ENCODE assay signal across 10 mouse cellular contexts in genomic region chr6:85501571-85502102, GRCm38 (mm10). TPM values are rescaled to one million over a fixed set of nuclear protein-coding genes. Genes with fewer than 3 reads are reported as not detected.
DNase-seq lines count a peak whose midpoint lies in the region; ATAC-seq and TF ChIP-seq lines count a peak whose summit lies in the region.
"Had no signal": no experiment of that assay in that cellular context is flagged by ENCODE, and none has a peak within 500 bp of the region (broad histone marks: within the 10 kb centered on the region; RNA-seq: fewer than 3 reads in every experiment).

No protein-coding gene starts in this region.

- H3K36me3 ChIP-seq in liver, embryonic 13.5 days, result no peaks in the 10 kb centered on the region
- H3K36me3 ChIP-seq in liver, postnatal 0 days (replicated peaks; ENCODE audit: insufficient read depth, low read length), result no peaks in the 10 kb centered on the region
- no peaks in the 10 kb centered on the region for H3K36me3 ChIP-seq in hindbrain, embryonic 14.5 days (replicated peaks; ENCODE audit: control insufficient read depth, insufficient read depth)
- H3K36me3 ChIP-seq in neural tube, embryonic 14.5 days (ENCODE audit: control insufficient read depth, insufficient read depth, low read length), result no peaks in the 10 kb centered on the region
- H3K36me3 ChIP-seq: liver, embryonic 15.5 days had no signal

- TF ChIP-seq CTCF in liver, postnatal 0 days (IDR thresholded peaks at IDR 0.05; ENCODE audit: low read depth), result no peak
- no peak for TF ChIP-seq CTCF in cortical plate, adult 2 months (IDR thresholded peaks at IDR 0.05; ENCODE audit: extremely low read depth, insufficient read depth, low read length)

- no peak for DNase-seq in liver, embryonic 13.5 days
- DNase-seq in liver, postnatal 0 days, result no peak
- no peak for DNase-seq in hindbrain, embryonic 14.5 days (ENCODE audit: low spot score)
- no peak for DNase-seq in Muller cell, postnatal 12 days (ENCODE audit: inconsistent ontology term)
- DNase-seq in layer of hippocampus, postnatal 14 days (ENCODE audit: low spot score in 2 of 2), result no peak
- DNase-seq in spleen, postnatal 14 days (ENCODE audit: low spot score in 2 of 2), result no peak

- TF ChIP-seq EP300 in liver, postnatal 0 days (IDR thresholded peaks at IDR 0.05; ENCODE audit: low read depth), result no peak

- no peak overlapping the region for H3K4me2 ChIP-seq in liver, embryonic 13.5 days
- H3K4me2 ChIP-seq in liver, postnatal 0 days (ENCODE audit: low read depth, low read length), result no peak overlapping the region
- H3K4me2 ChIP-seq in hindbrain, embryonic 14.5 days (replicated peaks), result peak overlapping the region; percentile 63
- peak overlapping the region; percentile 74 for H3K4me2 ChIP-seq in neural tube, embryonic 14.5 days (ENCODE audit: low read depth, low read length)

- peaks cover 10% of the 10 kb centered on the region for H3K4me1 ChIP-seq in liver, embryonic 13.5 days (replicated peaks)
- H3K4me1 ChIP-seq in liver, postnatal 0 days (ENCODE audit: insufficient read depth), result peaks cover 7% of the 10 kb centered on the region
- peaks cover 7% of the 10 kb centered on the region for H3K4me1 ChIP-seq in cortical plate, adult 2 months (ENCODE audit: control insufficient read depth, insufficient read depth, low read length)
- H3K4me1 ChIP-seq in hindbrain, embryonic 14.5 days (replicated peaks; ENCODE audit: control insufficient read depth, insufficient read depth, low read length), result peaks cover 4% of the 10 kb centered on the region; the same call in 1 of the 2 replicates
- H3K4me1 ChIP-seq in neural tube, embryonic 14.5 days (ENCODE audit: control insufficient read depth, insufficient read depth, low read length), result 0 out of 2 replicates have a peak, but pooled peaks cover 3% of the 10 kb centered on the region

- H3K27ac ChIP-seq in liver, embryonic 13.5 days, result no peak overlapping the region
- no peak overlapping the region for H3K27ac ChIP-seq in liver, postnatal 0 days (ENCODE audit: low read depth)
- peak overlapping the region; percentile 9; the same call in 1 of the 2 replicates for H3K27ac ChIP-seq in cortical plate, adult 2 months (ENCODE audit: insufficient read depth, low read length)
- H3K27ac ChIP-seq in hindbrain, embryonic 14.5 days, result peak overlapping the region; percentile 74
- H3K27ac ChIP-seq in neural tube, embryonic 14.5 days (ENCODE audit: low read depth, low read length), result peak overlapping the region; percentile 80; the same call in 1 of the 2 replicates
- H3K27ac ChIP-seq: liver, embryonic 15.5 days had no signal

- WGBS in liver, embryonic 13.5 days (ENCODE audit: insufficient replicate concordance), result 15% methylated on average over 6 of the region's 6 CpGs
- 11% methylated on average over 6 of the region's 6 CpGs for WGBS in liver, postnatal 0 days (ENCODE audit: insufficient replicate concordance)
- 5% methylated on average over 6 of the region's 6 CpGs for WGBS in hindbrain, embryonic 14.5 days
- 10% methylated on average over 6 of the region's 6 CpGs for WGBS in neural tube, embryonic 14.5 days

- no peak for ATAC-seq in liver, embryonic 13.5 days (ENCODE audit: low read depth)
- no peak for ATAC-seq in liver, postnatal 0 days
- ATAC-seq in hindbrain, embryonic 14.5 days (ENCODE audit: low FRiP score), result 0 out of 2 replicates have a peak, but pooled peaks have one; percentile 7
- ATAC-seq in neural tube, embryonic 14.5 days (ENCODE audit: low read depth), result peak; percentile 7; the same call in 1 of the 2 replicates

- peaks cover 50% of the 10 kb centered on the region for H3K27me3 ChIP-seq in liver, embryonic 13.5 days
- peaks cover 26% of the 10 kb centered on the region for H3K27me3 ChIP-seq in liver, postnatal 0 days (ENCODE audit: insufficient read depth, low read length)
- no peaks in the 10 kb centered on the region for H3K27me3 ChIP-seq in hindbrain, embryonic 14.5 days (ENCODE audit: control insufficient read depth, insufficient read depth, low read length)
- no peaks in the 10 kb centered on the region; the same call in 1 of the 2 replicates for H3K27me3 ChIP-seq in neural tube, embryonic 14.5 days (ENCODE audit: control insufficient read depth, insufficient read depth, low read length)

- TF ChIP-seq POLR2A in cortical plate, adult 2 months (IDR thresholded peaks at IDR 0.05; ENCODE audit: extremely low read depth, insufficient read depth, low read length), result no peak

- no peak overlapping the region for H3K9ac ChIP-seq in liver, embryonic 13.5 days
- no peak overlapping the region for H3K9ac ChIP-seq in liver, postnatal 0 days (replicated peaks)
- peak overlapping the region; percentile 87 for H3K9ac ChIP-seq in hindbrain, embryonic 14.5 days
- H3K9ac ChIP-seq in neural tube, embryonic 14.5 days (replicated peaks; ENCODE audit: low read depth, low read length), result peak overlapping the region; percentile 90; the same call in 1 of the 2 replicates
- H3K9ac ChIP-seq: liver, embryonic 15.5 days had no signal

- 0 out of 2 replicates have a peak overlapping the region, but pooled peaks have one; percentile 53 for H3K4me3 ChIP-seq in liver, embryonic 13.5 days (replicated peaks)
- H3K4me3 ChIP-seq in liver, postnatal 0 days (ENCODE audit: low read depth, low read length), result no peak overlapping the region
- H3K4me3 ChIP-seq in cortical plate, adult 2 months (ENCODE audit: insufficient read depth, low read length), result peak overlapping the region; percentile 83
- peak overlapping the region; percentile 82 for H3K4me3 ChIP-seq in hindbrain, embryonic 14.5 days (replicated peaks; ENCODE audit: low read length)
- H3K4me3 ChIP-seq in neural tube, embryonic 14.5 days (ENCODE audit: low read depth, low read length), result peak overlapping the region; percentile 89

- H3K9me3 ChIP-seq in liver, embryonic 13.5 days (replicated peaks), result no peaks in the 10 kb centered on the region
- no peaks in the 10 kb centered on the region for H3K9me3 ChIP-seq in liver, postnatal 0 days (ENCODE audit: low read length)
- no peaks in the 10 kb centered on the region for H3K9me3 ChIP-seq in hindbrain, embryonic 14.5 days (ENCODE audit: control insufficient read depth, low read length)
- H3K9me3 ChIP-seq in neural tube, embryonic 14.5 days (ENCODE audit: control insufficient read depth, low read length), result no peaks in the 10 kb centered on the region
- H3K9me3 ChIP-seq: liver, embryonic 15.5 days had no signal

RNA-seq across cellular contexts. Expression of gene Fbxo41, which starts 1.2 kb away (rescaled TPM):
- not detected in 2 replicates for polyA plus RNA-seq in liver, embryonic 13.5 days (2015; fragmentation: Nextera tagmentation; extraction: Ambion mirVana)
- polyA plus RNA-seq in liver, postnatal 0 days (2015; fragmentation: Nextera tagmentation; extraction: Ambion mirVana), result not detected in 2 replicates
- 57.6 and 61.5 TPM in 2 replicates for polyA plus RNA-seq in cortical plate, adult 2 months (2012; rRNA removed)
- polyA plus RNA-seq in hindbrain, embryonic 14.5 days (2014; fragmentation: Nextera tagmentation; extraction: Ambion mirVana), result 10.3 and 12.7 TPM in 2 replicates
- polyA plus RNA-seq in neural tube, embryonic 14.5 days (2014; fragmentation: Nextera tagmentation; extraction: Ambion mirVana), result 9.9 and 10.0 TPM in 2 replicates
- 10 to 100 TPM; 89.7 to 94.5 TPM for total RNA-seq in layer of hippocampus, postnatal 14 days (2021)
- polyA plus RNA-seq: heart, embryonic 14.5 days; liver, embryonic 15.5 days had no signal

RNA-seq across cellular contexts. Expression of gene Egr4, which starts 11.8 kb away (rescaled TPM):
- not detected in 2 replicates for polyA plus RNA-seq in liver, embryonic 13.5 days (2015; fragmentation: Nextera tagmentation; extraction: Ambion mirVana)
- not detected in 2 replicates for polyA plus RNA-seq in liver, postnatal 0 days (2015; fragmentation: Nextera tagmentation; extraction: Ambion mirVana)
- 30.9 and 47.9 TPM in 2 replicates for polyA plus RNA-seq in cortical plate, adult 2 months (2012; rRNA removed)
- 0.08 and 0.18 TPM in 2 replicates for polyA plus RNA-seq in hindbrain, embryonic 14.5 days (2014; fragmentation: Nextera tagmentation; extraction: Ambion mirVana)
- not detected in 2 replicates for polyA plus RNA-seq in neural tube, embryonic 14.5 days (2014; fragmentation: Nextera tagmentation; extraction: Ambion mirVana)
- total RNA-seq in layer of hippocampus, postnatal 14 days (2021), result 10 to 100 TPM; 26.5 to 32.0 TPM
- polyA plus RNA-seq: heart, embryonic 14.5 days; liver, embryonic 15.5 days had no signal

RNA-seq across cellular contexts. Expression of gene Pradc1, which starts 49.9 kb away (rescaled TPM):
- polyA plus RNA-seq in liver, embryonic 13.5 days (2015; fragmentation: Nextera tagmentation; extraction: Ambion mirVana), result 34.8 and 35.6 TPM in 2 replicates
- polyA plus RNA-seq in liver, postnatal 0 days (2015; fragmentation: Nextera tagmentation; extraction: Ambion mirVana), result 16.6 and 17.2 TPM in 2 replicates
- polyA plus RNA-seq in cortical plate, adult 2 months (2012; rRNA removed), result 44.0 and 47.4 TPM in 2 replicates
- polyA plus RNA-seq in hindbrain, embryonic 14.5 days (2014; fragmentation: Nextera tagmentation; extraction: Ambion mirVana), result 18.0 and 21.5 TPM in 2 replicates
- polyA plus RNA-seq in neural tube, embryonic 14.5 days (2014; fragmentation: Nextera tagmentation; extraction: Ambion mirVana), result 21.4 and 23.0 TPM in 2 replicates
- total RNA-seq in layer of hippocampus, postnatal 14 days (2021), result 10 to 100 TPM; 13.7 to 18.1 TPM

RNA-seq across cellular contexts. Expression of gene Cct7, which starts 50.3 kb away (rescaled TPM):
- 408 and 426 TPM in 2 replicates for polyA plus RNA-seq in liver, embryonic 13.5 days (2015; fragmentation: Nextera tagmentation; extraction: Ambion mirVana)
- polyA plus RNA-seq in liver, postnatal 0 days (2015; fragmentation: Nextera tagmentation; extraction: Ambion mirVana), result 146 and 157 TPM in 2 replicates
- 181 and 187 TPM in 2 replicates for polyA plus RNA-seq in cortical plate, adult 2 months (2012; rRNA removed)
- polyA plus RNA-seq in hindbrain, embryonic 14.5 days (2014; fragmentation: Nextera tagmentation; extraction: Ambion mirVana), result 566 and 602 TPM in 2 replicates
- polyA plus RNA-seq in neural tube, embryonic 14.5 days (2014; fragmentation: Nextera tagmentation; extraction: Ambion mirVana), result 595 and 603 TPM in 2 replicates
- total RNA-seq in layer of hippocampus, postnatal 14 days (2021), result 100 to 1,000 TPM; 204 to 218 TPM

Comparison
In these comparisons a context has a peak if more than half of its experiments do, and no peak if none do; other contexts are left out.
1. ATAC-seq: peak in hindbrain, embryonic 14.5 days (single experiment) and neural tube, embryonic 14.5 days (single experiment); none in liver, embryonic 13.5 days (single experiment) and liver, postnatal 0 days (single experiment).
2. H3K27ac ChIP-seq: peak in cortical plate, adult 2 months (single experiment), hindbrain, embryonic 14.5 days (single experiment) and neural tube, embryonic 14.5 days (single experiment); none in liver, embryonic 13.5 days (single experiment) and liver, postnatal 0 days (single experiment).
3. H3K4me2 ChIP-seq: peak in hindbrain, embryonic 14.5 days (single experiment) and neural tube, embryonic 14.5 days (single experiment); none in liver, embryonic 13.5 days (single experiment) and liver, postnatal 0 days (single experiment).
4. H3K9ac ChIP-seq: peak in hindbrain, embryonic 14.5 days (single experiment) and neural tube, embryonic 14.5 days (single experiment); none in liver, embryonic 13.5 days (single experiment) and liver, postnatal 0 days (single experiment).
5. RNA of gene Fbxo41, which starts 1.2 kb away (polyA plus RNA-seq): 57.6 to 61.5 TPM in cortical plate, adult 2 months, 10.3 to 12.7 TPM in hindbrain, embryonic 14.5 days and 9.9 to 10.0 TPM in neural tube, embryonic 14.5 days; not detected in liver, embryonic 13.5 days and not detected in liver, postnatal 0 days; every median in the first group is over 10 times any median in the second.
6. RNA of gene Egr4, which starts 11.8 kb away (polyA plus RNA-seq): 30.9 to 47.9 TPM in cortical plate, adult 2 months; 0.08 to 0.18 TPM in hindbrain, embryonic 14.5 days, not detected in neural tube, embryonic 14.5 days, not detected in liver, embryonic 13.5 days and not detected in liver, postnatal 0 days; every median in the first group is over 10 times any median in the second.